Mouse (Mus musculus) mouse trophoblast stem cell (cell line): Measurements from ENCODE around the gene Scgb2b12.
"Not testable (repeated sequence)": the region's sequence is repeated elsewhere in the genome, so short reads cannot be mapped to it uniquely, and the experiment has no call there.

Experiments
- in situ Hi-C, 2 experiments: fragments of 300-500 bp; cut with MseI, MboI; formaldehyde crosslinking; loops; 2 replicates in 1 of 2; 3 replicates in 1 of 2; pipeline ENCODE4 v1.15.1; 2025

Gene Scgb2b12

DNA sequence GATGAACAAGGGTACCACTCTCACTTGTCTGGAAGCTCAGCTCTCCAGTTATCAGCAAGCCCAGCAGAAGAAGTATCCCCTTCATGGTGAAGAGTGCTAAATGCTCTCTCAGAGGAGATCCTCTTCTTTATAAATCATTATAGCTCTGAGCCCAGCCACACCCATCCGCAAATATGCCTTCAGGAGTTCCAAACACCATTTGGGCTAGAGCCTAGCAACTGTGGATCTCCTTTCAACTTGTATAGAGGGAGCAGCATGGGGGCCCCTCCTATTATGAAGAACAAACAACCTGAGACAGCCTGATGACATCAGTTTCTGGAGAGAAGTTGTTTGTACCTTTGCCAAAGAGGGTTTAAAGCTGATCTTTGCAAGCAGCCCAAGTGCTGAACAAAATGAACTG lies at the start of gene Scgb2b12:
TSS of gene Scgb2b12 (minus strand) at position 101 of the 400 bp plus-strand sequence.
- in situ Hi-C loops: not testable (repeated sequence)

DNA sequence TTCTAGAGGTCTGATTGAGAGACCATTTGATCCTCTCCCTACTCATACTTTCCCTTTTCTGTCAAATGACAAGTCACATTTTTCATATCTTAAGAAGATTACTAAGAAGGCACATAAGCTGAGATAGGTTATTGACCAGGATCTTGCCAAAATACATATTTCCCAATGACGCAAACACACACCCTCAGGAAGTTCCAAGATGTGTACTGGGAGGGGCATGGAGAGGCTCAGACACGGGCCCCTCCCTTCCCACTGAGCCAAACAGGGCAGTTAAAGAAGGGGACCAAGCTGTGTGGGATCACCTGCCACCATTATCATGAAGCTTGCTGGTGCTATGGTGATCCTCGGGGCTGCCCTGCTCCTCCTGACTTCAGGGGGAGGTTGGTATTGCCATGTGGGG lies 6.8 kb upstream of the Scgb2b12 start, which contains the start of gene Scgb1b12:
TSS of gene Scgb1b12 (plus strand) at position 301 of the 400 bp plus-strand sequence.
- in situ Hi-C loops: not testable (repeated sequence)
